ENCODE assay signal across 15 mouse cellular contexts in genomic region chr14:21841819-21842592, GRCm38 (mm10). TPM values are rescaled to one million over a fixed set of nuclear protein-coding genes. Genes with fewer than 3 reads are reported as not detected.
DNase-seq lines count a peak whose midpoint lies in the region; ATAC-seq and TF ChIP-seq lines count a peak whose summit lies in the region.
"Had no signal": no experiment of that assay in that cellular context is flagged by ENCODE, and none has a peak within 500 bp of the region (broad histone marks: within the 10 kb centered on the region; RNA-seq: fewer than 3 reads in every experiment).

No protein-coding gene starts in this region.

- intact Hi-C loops in heart, postnatal 14 days (cut with DNase I), result loop anchor here (10.0 kb wide), 1 partner anchor 717 kb away; no protein-coding TSS in a partner anchor

- peak overlapping the region; percentile 60 for H3K27ac ChIP-seq in heart, embryonic 12.5 days (ENCODE audit: poor library complexity, severe bottlenecking)
- peak overlapping the region; percentile 53; the same call in 1 of the 2 replicates for H3K27ac ChIP-seq in layer of hippocampus, adult 2 months
- H3K27ac ChIP-seq in liver, embryonic 14.5 days, result no peak overlapping the region
- H3K27ac ChIP-seq: hindbrain, embryonic 14.5 days; limb, embryonic 12.5 days; midbrain, embryonic 15.5 days had no signal

- no peaks in the 10 kb centered on the region for H3K9me3 ChIP-seq in heart, embryonic 12.5 days (replicated peaks)
- H3K9me3 ChIP-seq in liver, embryonic 14.5 days (ENCODE audit: control insufficient read depth, low read length), result no peaks in the 10 kb centered on the region
- H3K9me3 ChIP-seq: limb, embryonic 12.5 days; midbrain, embryonic 15.5 days had no signal

- peaks cover 56% of the 10 kb centered on the region for H3K4me1 ChIP-seq in heart, embryonic 12.5 days (replicated peaks)
- peaks cover 7 to 10% of the 10 kb centered on the region in 2 experiments for H3K4me1 ChIP-seq in liver, embryonic 14.5 days (replicated peaks; ENCODE audit: control insufficient read depth in 2 of 2, insufficient read depth in 2 of 2, low read length in 1 of 2)

- no peak for ATAC-seq in heart, embryonic 12.5 days (ENCODE audit: insufficient number of reproducible peaks, low FRiP score)
- ATAC-seq in liver, embryonic 14.5 days (ENCODE audit: insufficient read depth), result no peak
- ATAC-seq: midbrain, embryonic 15.5 days had no signal

- TF ChIP-seq CTCF in layer of hippocampus, adult 2 months (conservative IDR thresholded peaks at IDR 0.05), result peak; percentile 66
- TF ChIP-seq CTCF in liver, embryonic 14.5 days (IDR thresholded peaks at IDR 0.05; ENCODE audit: low read depth), result peak; percentile 36

- H3K9ac ChIP-seq in heart, embryonic 12.5 days, result no peak overlapping the region
- H3K9ac ChIP-seq in liver, embryonic 14.5 days (replicated peaks), result no peak overlapping the region
- H3K9ac ChIP-seq: hindbrain, embryonic 14.5 days; limb, embryonic 12.5 days; midbrain, embryonic 15.5 days had no signal

- no peak for TF ChIP-seq EP300 in liver, embryonic 14.5 days (IDR thresholded peaks at IDR 0.05; ENCODE audit: low read depth)

- no peak for DNase-seq in heart, postnatal 14 days
- DNase-seq in layer of hippocampus, adult 2 months (ENCODE audit: low spot score in 2 of 2), result no peak
- DNase-seq in layer of hippocampus, adult 9-11 months, result no peak
- peak; percentile 62 for DNase-seq in brain, adult 2 months (ENCODE audit: low read depth, low spot score)
- no peak for DNase-seq in liver, embryonic 14.5 days (ENCODE audit: low read depth in 3 of 3, low spot score in 3 of 3)
- no peak for DNase-seq in thymus, adult 18-20 months
- DNase-seq: adrenal gland, postnatal 25 days; cerebellum, adult 9-11 months; embryo, embryonic 11 days; kidney, adult 18-20 months; lung, adult 2 months had no signal

- peaks cover 97% of the 10 kb centered on the region for H3K36me3 ChIP-seq in heart, embryonic 12.5 days
- peaks cover 88% of the 10 kb centered on the region for H3K36me3 ChIP-seq in liver, embryonic 14.5 days (replicated peaks; ENCODE audit: control insufficient read depth, insufficient read depth, low read depth)

- H3K4me3 ChIP-seq in heart, embryonic 12.5 days, result no peak overlapping the region
- no peak overlapping the region for H3K4me3 ChIP-seq in layer of hippocampus, adult 2 months
- no peak overlapping the region for H3K4me3 ChIP-seq in liver, embryonic 14.5 days (ENCODE audit: insufficient read depth in 1 of 2, low read depth in 2 of 2, low read length in 2 of 2)
- H3K4me3 ChIP-seq: limb, embryonic 12.5 days; midbrain, embryonic 15.5 days had no signal

- no peak overlapping the region for H3K4me2 ChIP-seq in heart, embryonic 12.5 days
- H3K4me2 ChIP-seq in liver, embryonic 14.5 days (ENCODE audit: low read depth), result no peak overlapping the region
- H3K4me2 ChIP-seq: hindbrain, embryonic 14.5 days; limb, embryonic 12.5 days; midbrain, embryonic 15.5 days had no signal

- no peaks in the 10 kb centered on the region for H3K27me3 ChIP-seq in heart, embryonic 12.5 days (replicated peaks)
- no peaks in the 10 kb centered on the region for H3K27me3 ChIP-seq in liver, embryonic 14.5 days (ENCODE audit: control insufficient read depth, insufficient read depth, low read length)
- H3K27me3 ChIP-seq: limb, embryonic 12.5 days; midbrain, embryonic 15.5 days had no signal

- 61% methylated on average over 5 of the region's 5 CpGs for WGBS in heart, embryonic 12.5 days
- 71% methylated on average over 5 of the region's 5 CpGs for WGBS in liver, embryonic 14.5 days (ENCODE audit: insufficient replicate concordance)

RNA-seq across cellular contexts. Expression of gene Comtd1, which starts 6.8 kb away (rescaled TPM):
- 40.8 and 43.5 TPM in 2 replicates for polyA plus RNA-seq in heart, embryonic 12.5 days (2016; fragmentation: Nextera tagmentation; extraction: Ambion mirVana)
- total RNA-seq in heart, postnatal 14 days (2021), result 1 to 10 TPM; 6.3 to 6.8 TPM
- 10 to 100 TPM; 25.4 to 27.5 TPM for total RNA-seq in layer of hippocampus, adult 2 months (2021)
- polyA plus RNA-seq in liver, embryonic 14.5 days (2012; rRNA removed), result 12.0 and 14.3 TPM in 2 replicates
- polyA plus RNA-seq in liver, embryonic 14.5 days (2014; fragmentation: Nextera tagmentation; extraction: Ambion mirVana), result 24.4 and 25.8 TPM in 2 replicates

RNA-seq across cellular contexts. Expression of gene Vdac2, which starts 17.0 kb away (rescaled TPM):
- 444 and 446 TPM in 2 replicates for polyA plus RNA-seq in heart, embryonic 12.5 days (2016; fragmentation: Nextera tagmentation; extraction: Ambion mirVana)
- total RNA-seq in heart, postnatal 14 days (2021), result 100 to 1,000 TPM; 469 to 495 TPM
- total RNA-seq in layer of hippocampus, adult 2 months (2021), result 100 to 1,000 TPM; 223 to 230 TPM
- polyA plus RNA-seq in liver, embryonic 14.5 days (2012; rRNA removed), result 54.2 and 80.9 TPM in 2 replicates
- 126 and 134 TPM in 2 replicates for polyA plus RNA-seq in liver, embryonic 14.5 days (2014; fragmentation: Nextera tagmentation; extraction: Ambion mirVana)
